Mouse (Mus musculus) ovary, postnatal 14 days (tissue): ENCODE measurements around the gene H2-Q1.
"Not testable (repeated sequence)": the region's sequence is repeated elsewhere in the genome, so short reads cannot be mapped to it uniquely, and the experiment has no call there.

Experiments used
- DNase-seq: peaks from one replicate; pipeline ENCODE4 v3.0.0; 2022; ENCODE audit warnings: low spot score

H2-Q1 gene

DNA sequence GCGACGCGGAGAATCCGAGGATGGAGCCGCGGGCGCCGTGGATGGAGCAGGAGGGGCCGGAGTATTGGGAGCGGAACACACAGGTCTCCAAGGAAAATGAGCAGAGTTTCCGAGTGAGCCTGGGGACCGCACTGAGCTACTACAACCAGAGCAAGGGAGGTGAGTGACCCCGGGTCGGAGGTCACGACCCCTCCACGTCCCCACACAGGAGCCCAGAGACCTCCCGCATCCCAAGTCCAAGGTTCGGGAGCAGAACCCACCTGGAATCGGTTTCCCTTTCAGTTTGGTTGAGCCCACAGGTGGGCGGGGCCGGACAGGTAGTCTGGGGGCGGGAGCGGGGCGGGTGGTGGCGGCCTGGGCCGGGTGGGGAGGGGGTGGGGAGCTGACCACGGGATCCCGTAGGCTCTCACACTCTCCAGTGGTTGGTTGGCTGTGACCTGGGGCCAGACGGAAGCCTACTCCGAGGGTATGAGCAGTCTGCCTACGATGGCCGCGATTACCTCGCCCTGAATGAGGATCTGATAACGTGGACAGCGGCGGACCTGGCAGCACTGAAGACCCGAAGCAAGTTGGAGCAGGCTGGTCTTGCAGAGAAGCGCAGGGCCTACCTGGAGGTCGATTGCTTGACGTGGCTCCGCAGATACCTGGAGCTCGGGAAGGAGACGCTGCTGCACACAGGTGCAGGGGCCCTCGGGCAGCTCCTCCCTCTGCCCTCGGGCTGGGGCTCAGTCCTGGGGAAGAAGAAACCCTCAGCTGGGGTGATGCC is 22.7 kb downstream of the H2-Q1 start:
- DNase-seq: no peak

DNA sequence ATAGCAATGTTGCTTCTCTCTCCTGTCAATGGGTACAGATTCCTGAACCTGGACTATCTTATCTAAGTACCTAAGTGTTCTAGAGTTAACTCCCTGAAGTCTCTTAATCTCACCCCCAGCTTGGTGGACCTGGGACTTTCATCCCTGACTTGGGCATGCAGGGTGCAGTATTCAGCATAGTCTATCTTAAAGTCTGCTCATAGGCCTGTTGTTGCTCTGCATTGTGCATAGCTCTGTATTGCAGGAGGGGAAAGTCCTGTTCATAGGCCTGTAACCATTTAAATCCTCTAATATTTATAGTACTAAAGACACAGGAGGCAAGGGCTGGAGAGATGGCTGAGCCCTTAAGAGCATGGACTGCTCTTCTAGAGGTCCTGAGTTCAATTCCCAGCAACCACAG is 27.5 kb downstream of the H2-Q1 start:
- not testable (repeated sequence) for DNase-seq

DNA sequence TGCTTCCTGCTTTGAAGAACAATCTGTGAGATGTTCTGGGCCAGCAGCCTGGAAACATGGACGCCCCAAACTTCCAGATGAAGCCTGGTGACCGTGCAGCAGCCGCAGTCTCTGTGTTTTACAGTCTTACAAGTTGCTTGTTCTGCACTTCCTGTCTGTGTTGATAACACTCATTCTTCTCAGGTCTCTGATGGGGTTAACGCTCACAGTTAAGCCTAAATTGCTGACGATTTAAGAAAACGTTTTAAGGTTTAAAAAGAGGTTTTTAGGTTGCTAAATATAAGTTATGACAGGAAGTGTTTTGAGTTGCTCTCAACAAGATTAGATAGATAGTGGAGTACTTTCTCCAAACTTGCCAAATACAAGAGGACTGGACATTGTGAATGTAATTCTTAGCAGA is 33.1 kb downstream of the H2-Q1 start:
- DNase-seq: not testable (repeated sequence)

DNA sequence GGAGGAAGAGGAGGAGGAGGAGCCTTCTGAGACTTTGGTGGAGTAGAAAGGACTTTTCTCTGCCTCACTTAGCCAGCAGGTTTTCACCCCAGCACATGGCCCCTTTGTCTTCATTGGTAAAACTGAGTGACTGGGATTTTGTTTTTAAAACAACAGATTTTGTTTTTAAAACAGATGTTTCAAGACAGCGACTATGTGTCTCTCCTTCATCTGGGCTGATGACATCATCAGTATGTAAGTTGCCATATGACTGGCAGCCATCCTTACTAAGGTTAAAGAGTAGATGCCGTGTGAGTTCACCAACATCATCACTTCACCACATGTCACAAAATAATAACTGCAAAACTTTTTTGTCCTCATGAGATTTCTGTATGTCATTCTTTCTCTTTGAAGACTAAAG is 33.9 kb downstream of the H2-Q1 start:
- no peak for DNase-seq

DNA sequence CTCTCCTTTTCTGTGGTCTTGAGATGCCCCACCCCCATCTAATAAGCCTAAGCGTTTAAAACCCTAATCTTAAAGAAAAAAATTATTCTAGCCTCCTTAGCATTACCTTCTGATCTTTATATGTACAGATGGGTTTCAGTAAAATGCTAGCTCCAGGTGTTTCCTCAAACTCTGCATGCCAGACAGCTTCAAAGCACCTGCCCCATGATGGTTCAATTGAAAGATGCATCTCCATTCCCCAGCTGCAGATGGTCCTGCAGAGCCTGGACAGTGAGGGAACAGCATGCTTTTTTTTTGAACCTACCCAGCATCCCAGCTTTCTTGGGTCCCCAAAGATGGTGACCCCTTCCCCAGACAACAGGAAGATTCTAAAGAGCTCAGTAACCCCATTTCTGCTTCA is 36.9 kb downstream of the H2-Q1 start:
- no peak for DNase-seq

DNA sequence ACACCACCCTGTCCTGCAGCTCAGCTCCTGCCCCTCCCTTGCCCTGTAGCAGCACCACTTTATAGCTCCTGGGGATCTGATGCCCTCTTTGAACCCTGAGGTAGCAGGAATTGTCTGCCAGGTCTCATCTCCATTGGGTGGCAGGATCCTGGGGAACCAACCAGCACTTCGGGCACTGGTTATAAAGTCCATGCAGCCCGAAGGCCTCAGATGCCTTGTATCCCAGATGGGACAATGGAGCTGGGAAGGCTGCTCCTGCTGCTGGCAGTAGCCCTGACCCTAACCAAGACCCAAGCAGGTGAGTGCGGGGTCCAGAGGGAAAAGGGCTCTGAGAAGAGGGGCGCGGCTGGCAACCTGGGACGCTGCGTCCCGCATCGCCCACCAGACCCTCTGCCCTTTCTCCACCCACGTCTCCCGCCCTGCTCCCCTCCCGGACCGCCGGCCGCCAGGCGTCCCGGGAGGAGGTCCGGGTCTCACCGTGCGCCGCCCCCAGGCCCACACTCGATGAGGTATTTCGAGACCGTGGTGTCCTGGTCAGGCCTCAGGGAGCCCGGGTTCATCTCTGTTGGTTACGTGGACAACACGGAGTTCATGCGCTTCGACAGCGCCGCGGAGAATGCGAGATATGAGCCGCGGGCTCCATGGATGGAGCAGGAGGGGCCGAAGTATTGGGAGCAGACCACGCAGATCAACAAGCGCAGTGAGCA is 38.7 kb downstream of the H2-Q1 start:
- no peak for DNase-seq

DNA sequence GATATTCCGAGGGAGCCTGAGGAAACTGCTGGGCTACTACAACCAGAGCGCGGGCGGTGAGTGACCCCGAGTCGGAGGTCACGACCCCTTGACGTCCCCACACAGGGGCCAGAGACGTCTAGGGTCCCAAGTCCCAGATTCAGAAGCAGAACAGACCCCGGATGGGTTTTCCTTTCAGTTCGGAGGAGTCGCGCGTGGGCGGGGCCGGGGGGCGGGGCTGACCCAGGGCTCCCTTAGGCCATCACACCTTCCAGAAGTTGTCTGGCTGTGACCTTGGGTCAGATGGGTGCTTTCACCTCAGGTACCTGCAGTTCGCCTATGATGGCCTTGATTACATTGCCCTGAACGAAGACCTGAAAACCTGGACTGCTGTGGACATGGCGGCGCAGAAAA is 39.3 kb downstream of the H2-Q1 start:
- DNase-seq: no peak
